ENCODE assay signal across 13 mouse cellular contexts in the genomic region with DNA sequence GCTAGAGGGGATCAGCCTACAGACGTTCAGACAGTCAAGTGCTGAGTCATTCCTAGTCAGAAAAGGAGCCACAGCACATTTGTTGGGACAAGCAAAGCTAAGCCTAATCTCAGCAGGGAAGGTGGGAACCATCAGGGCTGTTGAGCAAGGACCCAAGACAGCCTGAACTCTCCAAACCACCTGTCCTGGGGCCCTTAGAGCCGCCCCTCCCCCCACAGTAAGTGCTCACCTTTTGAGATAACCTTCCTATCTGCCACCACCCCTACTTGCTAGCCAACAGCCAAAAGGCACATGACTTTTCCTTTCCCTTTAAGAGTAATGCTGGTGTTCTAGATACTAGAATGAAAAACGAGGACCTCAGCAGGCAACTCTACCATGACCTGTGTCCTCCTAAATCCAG. TPM values are rescaled to one million over a fixed set of nuclear protein-coding genes. Genes with fewer than 3 reads are reported as not detected.
DNase-seq lines count a peak whose midpoint lies in the region; ATAC-seq and TF ChIP-seq lines count a peak whose summit lies in the region.
"Had no signal": no experiment of that assay in that cellular context is flagged by ENCODE, and none has a peak within 500 bp of the region (broad histone marks: within the 10 kb centered on the region; RNA-seq: fewer than 3 reads in every experiment).

No protein-coding gene starts in this region.

- no peak overlapping the region for H3K4me3 ChIP-seq in forebrain, embryonic 12.5 days (replicated peaks)
- no peak overlapping the region for H3K4me3 ChIP-seq in forebrain, embryonic 14.5 days (ENCODE audit: low read depth, low read length)
- H3K4me3 ChIP-seq in kidney, embryonic 15.5 days (replicated peaks): peak overlapping the region; percentile 87; the same call in 1 of the 2 replicates
- peak overlapping the region; percentile 100 for H3K4me3 ChIP-seq in E14TG2a.4 (replicated peaks; ENCODE audit: low read length)
- H3K4me3 ChIP-seq in limb, embryonic 13.5 days: no peak overlapping the region

- H3K4me2 ChIP-seq in forebrain, embryonic 12.5 days: peak overlapping the region; percentile 97; the same call in 1 of the 2 replicates
- no peak overlapping the region; the same call in 1 of the 2 replicates for H3K4me2 ChIP-seq in forebrain, embryonic 14.5 days (ENCODE audit: low read length)
- peak overlapping the region; percentile 93; the same call in 1 of the 2 replicates for H3K4me2 ChIP-seq in kidney, embryonic 15.5 days
- peak overlapping the region; percentile 91; the same call in 1 of the 2 replicates for H3K4me2 ChIP-seq in limb, embryonic 13.5 days (replicated peaks)

- ATAC-seq in forebrain, embryonic 12.5 days (ENCODE audit: low FRiP score): no peak
- ATAC-seq in forebrain, embryonic 14.5 days: no peak
- ATAC-seq in kidney, embryonic 15.5 days (replicated peaks; ENCODE audit: low FRiP score): no peak
- no peak for ATAC-seq in limb, embryonic 13.5 days (ENCODE audit: low FRiP score, low read depth)
- ATAC-seq: intestine, embryonic 16.5 days had no signal

- DNase-seq in forebrain, embryonic 14.5 days (ENCODE audit: low spot score): no peak
- no peak for DNase-seq in kidney, adult 9 months
- DNase-seq in frontal cortex, postnatal 14 days (ENCODE audit: low spot score in 2 of 2): no peak
- no peak for DNase-seq in layer of hippocampus, adult 18-20 months (ENCODE audit: low spot score in 2 of 2)
- DNase-seq: cerebellum, adult 18-20 months; gastrocnemius, postnatal 14 days; lung, adult 18-20 months had no signal

- TF ChIP-seq CTCF in E14TG2a.4 (conservative IDR thresholded peaks at IDR 0.05; ENCODE audit: low read length): no peak

- peaks cover 15% of the 10 kb centered on the region for H3K4me1 ChIP-seq in forebrain, embryonic 12.5 days
- H3K4me1 ChIP-seq in forebrain, embryonic 14.5 days (ENCODE audit: control insufficient read depth, insufficient read depth, low read length): peaks cover 10% of the 10 kb centered on the region; the same call in 1 of the 2 replicates
- H3K4me1 ChIP-seq in kidney, embryonic 15.5 days: peaks cover 18% of the 10 kb centered on the region
- H3K4me1 ChIP-seq in E14TG2a.4 (replicated peaks; ENCODE audit: low read depth, low read length): peaks cover 36% of the 10 kb centered on the region
- H3K4me1 ChIP-seq in limb, embryonic 13.5 days: peaks cover 8% of the 10 kb centered on the region

- no peak overlapping the region for H3K27ac ChIP-seq in forebrain, embryonic 12.5 days
- H3K27ac ChIP-seq in forebrain, embryonic 14.5 days (ENCODE audit: low read depth, low read length): no peak overlapping the region
- H3K27ac ChIP-seq in kidney, embryonic 15.5 days: no peak overlapping the region
- H3K27ac ChIP-seq in limb, embryonic 13.5 days: no peak overlapping the region
- H3K27ac ChIP-seq: left cerebral cortex, adult 2 months had no signal

- WGBS in forebrain, embryonic 12.5 days: 75% methylated on average over 3 of the region's 3 CpGs
- WGBS in forebrain, embryonic 14.5 days: 91% methylated on average over 3 of the region's 3 CpGs
- WGBS in kidney, embryonic 15.5 days: 92% methylated on average over 3 of the region's 3 CpGs
- 75% methylated on average over 3 of the region's 3 CpGs for WGBS in limb, embryonic 13.5 days

- H3K36me3 ChIP-seq in forebrain, embryonic 12.5 days (replicated peaks): peaks cover 58% of the 10 kb centered on the region
- H3K36me3 ChIP-seq in forebrain, embryonic 14.5 days (ENCODE audit: control insufficient read depth, insufficient read depth, low read length): peaks cover 65% of the 10 kb centered on the region
- H3K36me3 ChIP-seq in kidney, embryonic 15.5 days: peaks cover 63% of the 10 kb centered on the region
- H3K36me3 ChIP-seq in E14TG2a.4 (ENCODE audit: insufficient read depth, low read length): peaks cover 70% of the 10 kb centered on the region
- peaks cover 64% of the 10 kb centered on the region for H3K36me3 ChIP-seq in limb, embryonic 13.5 days

- no peaks in the 10 kb centered on the region for H3K27me3 ChIP-seq in forebrain, embryonic 12.5 days
- H3K27me3 ChIP-seq in forebrain, embryonic 14.5 days (replicated peaks; ENCODE audit: control insufficient read depth, insufficient read depth, low read length): no peaks in the 10 kb centered on the region
- H3K27me3 ChIP-seq in kidney, embryonic 15.5 days: no peaks in the 10 kb centered on the region
- H3K27me3 ChIP-seq in E14TG2a.4 (ENCODE audit: insufficient read depth, low read length): no peaks in the 10 kb centered on the region
- no peaks in the 10 kb centered on the region for H3K27me3 ChIP-seq in limb, embryonic 13.5 days

- H3K9ac ChIP-seq in forebrain, embryonic 12.5 days: no peak overlapping the region
- no peak overlapping the region for H3K9ac ChIP-seq in forebrain, embryonic 14.5 days (ENCODE audit: low read length)
- no peak overlapping the region for H3K9ac ChIP-seq in kidney, embryonic 15.5 days
- no peak overlapping the region for H3K9ac ChIP-seq in limb, embryonic 13.5 days

- H3K9me3 ChIP-seq in forebrain, embryonic 12.5 days: no peaks in the 10 kb centered on the region
- no peaks in the 10 kb centered on the region for H3K9me3 ChIP-seq in forebrain, embryonic 14.5 days (replicated peaks; ENCODE audit: control insufficient read depth, low read length)
- H3K9me3 ChIP-seq in kidney, embryonic 15.5 days (replicated peaks): no peaks in the 10 kb centered on the region
- H3K9me3 ChIP-seq in E14TG2a.4 (ENCODE audit: low read length): no peaks in the 10 kb centered on the region
- no peaks in the 10 kb centered on the region for H3K9me3 ChIP-seq in limb, embryonic 13.5 days

RNA-seq across cellular contexts. Expression of a gene that starts 1.4 kb away (rescaled TPM):
- polyA plus RNA-seq in forebrain, embryonic 12.5 days (2016; fragmentation: Nextera tagmentation; extraction: Ambion mirVana): 22.3 and 26.7 TPM in 2 replicates
- polyA plus RNA-seq in forebrain, embryonic 14.5 days (2014; fragmentation: Nextera tagmentation; extraction: Ambion mirVana): 16.4 and 17.8 TPM in 2 replicates
- polyA plus RNA-seq in kidney, embryonic 15.5 days (2015; fragmentation: Nextera tagmentation; extraction: Ambion mirVana): 21.7 and 22.6 TPM in 2 replicates
- polyA plus RNA-seq in limb, embryonic 13.5 days (2015; fragmentation: Nextera tagmentation; extraction: Ambion mirVana): 21.1 and 22.5 TPM in 2 replicates
- 10 to 100 TPM; 19.7 to 20.5 TPM for total RNA-seq in layer of hippocampus, adult 18-20 months (2021)

RNA-seq across cellular contexts. Expression of a gene that starts 14.0 kb away (rescaled TPM):
- polyA plus RNA-seq in forebrain, embryonic 12.5 days (2016; fragmentation: Nextera tagmentation; extraction: Ambion mirVana): 17.4 and 23.9 TPM in 2 replicates
- 25.0 and 33.0 TPM in 2 replicates for polyA plus RNA-seq in forebrain, embryonic 14.5 days (2014; fragmentation: Nextera tagmentation; extraction: Ambion mirVana)
- 43.2 TPM in 2 replicates for polyA plus RNA-seq in kidney, embryonic 15.5 days (2015; fragmentation: Nextera tagmentation; extraction: Ambion mirVana)
- polyA plus RNA-seq in limb, embryonic 13.5 days (2015; fragmentation: Nextera tagmentation; extraction: Ambion mirVana): 34.7 and 34.8 TPM in 2 replicates
- 100 to 1,000 TPM; 129 to 132 TPM for total RNA-seq in layer of hippocampus, adult 18-20 months (2021)

Comparison
In these comparisons a context has a peak if more than half of its experiments do, and no peak if none do; other contexts are left out.
1. H3K4me3 ChIP-seq: peak in kidney, embryonic 15.5 days (single experiment) and E14TG2a.4 (single experiment); none in forebrain, embryonic 12.5 days (single experiment), forebrain, embryonic 14.5 days (single experiment) and limb, embryonic 13.5 days (single experiment).